Mouse (Mus musculus) brain, embryonic 14.5 days (tissue): Measurements from ENCODE around the gene Zmynd19. TPM values are rescaled to one million over a fixed set of nuclear protein-coding genes. Genes with fewer than 3 reads are reported as not detected.
A peak's percentile ranks its signal among the peaks of the same experiment; 100 is the strongest.

Experiments
- DNase-seq: peaks from one replicate; pipeline ENCODE4 v3.0.0-alpha.2; 2011; ENCODE audit warnings: low read depth
- CTCF ChIP-seq: fragments of 200-500 bp; IDR thresholded peaks from 2 replicates; pipeline ENCODE4 v1.5.1; 2012; ENCODE audit warnings: inconsistent platforms, mild to moderate bottlenecking, moderate library complexity, borderline replicate concordance; ENCODE audit not compliant: insufficient read depth, insufficient read length; ENCODE audit errors: extremely low read depth
- POLR2A ChIP-seq: fragments of 200-500 bp; IDR thresholded peaks from 2 replicates; pipeline ENCODE4 v1.6.1; 2012; ENCODE audit warnings: mild to moderate bottlenecking, inconsistent platforms, borderline replicate concordance; ENCODE audit not compliant: poor library complexity, insufficient read depth, insufficient read length, severe bottlenecking; ENCODE audit errors: extremely low read depth
- polyA plus RNA-seq: library from polyadenylated mRNA; depleted of rRNA; stranded (reverse); fragments of >200 nt; gene quantifications from 2 replicates; pipeline ENCODE4 v1.2.3, GENCODE M21; 2012; rRNA removed

The Zmynd19 gene
- polyA plus RNA-seq, 1 experiment, result 43.1 TPM

DNA sequence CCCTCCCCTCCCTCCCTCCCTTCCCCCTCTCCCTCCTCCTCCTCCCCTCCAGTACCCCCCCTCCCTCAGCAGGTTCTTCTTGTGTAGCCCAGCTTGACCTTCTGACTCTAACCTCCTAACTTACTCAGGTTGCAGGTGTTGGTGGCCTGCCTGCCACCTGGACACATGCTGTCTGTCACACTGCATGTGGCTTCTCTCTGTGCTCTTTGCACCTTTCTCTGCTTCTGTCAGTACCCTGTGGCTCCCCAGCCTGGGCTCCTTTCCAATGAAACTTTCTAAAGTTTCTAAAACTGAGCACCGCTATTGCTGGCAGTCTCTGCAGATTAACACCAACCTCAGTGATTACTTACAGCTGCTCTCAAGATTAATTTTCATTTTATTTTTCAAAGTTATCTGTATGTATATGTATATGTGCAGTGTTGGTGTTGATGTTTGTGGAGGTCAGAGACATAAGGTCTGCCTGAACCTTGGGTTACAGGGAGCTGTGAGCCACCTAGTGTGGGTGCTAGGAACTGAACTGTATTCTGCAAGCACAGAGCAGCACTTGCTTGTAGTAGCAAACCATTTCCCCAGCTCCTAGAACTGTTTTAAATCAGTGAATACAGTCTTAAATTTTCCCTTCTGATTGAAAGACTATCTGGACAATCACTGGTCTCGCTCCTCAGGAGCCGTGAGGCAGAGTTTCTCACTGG lies 51.1 kb downstream of the Zmynd19 start:
- TF ChIP-seq CTCF, result peak; percentile 62; the same call in 1 of the 2 replicates
- no peak for TF ChIP-seq POLR2A
- peak; percentile 55 for DNase-seq

DNA sequence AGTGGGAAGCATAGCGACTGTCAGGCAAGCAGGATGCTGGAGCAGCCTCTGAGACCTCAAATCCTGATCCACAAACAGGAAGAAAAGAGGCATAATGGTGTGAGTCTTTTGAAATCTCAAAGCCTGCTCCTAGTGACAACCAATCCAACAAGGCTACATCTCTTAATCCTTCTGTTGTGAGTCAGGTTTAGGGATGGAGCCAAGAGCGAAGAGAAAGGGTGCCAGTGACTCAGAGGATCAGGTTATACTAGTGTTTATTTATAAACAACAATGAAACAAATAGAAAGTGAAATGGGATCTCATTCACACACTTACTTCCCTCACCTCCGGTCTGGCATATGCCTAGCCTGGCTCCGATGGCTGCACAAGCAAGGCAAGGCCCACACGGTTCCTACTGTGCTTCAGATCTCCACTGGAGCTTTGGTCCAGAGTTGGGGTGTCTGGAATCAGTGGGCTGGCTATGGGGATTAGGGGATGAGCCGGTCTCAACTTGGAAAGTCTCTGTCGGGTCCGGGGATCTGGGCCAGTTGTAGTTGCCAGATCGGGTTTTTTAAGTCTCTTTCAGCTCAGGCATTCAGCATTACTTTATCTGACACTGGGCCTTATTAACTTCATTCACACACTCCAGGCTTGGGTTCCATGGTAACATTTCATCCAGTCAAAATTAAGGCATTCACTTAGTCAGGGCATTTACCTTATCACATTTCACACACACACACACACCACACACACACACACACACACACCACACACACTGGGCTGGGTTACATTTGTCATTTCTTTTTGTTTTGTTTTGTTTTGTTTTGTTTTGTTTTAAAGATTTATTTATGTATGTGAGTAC lies 54.6 kb downstream of the Zmynd19 start:
- TF ChIP-seq CTCF (no peak), POLR2A (no peak)
- peak; percentile 73 for DNase-seq

DNA sequence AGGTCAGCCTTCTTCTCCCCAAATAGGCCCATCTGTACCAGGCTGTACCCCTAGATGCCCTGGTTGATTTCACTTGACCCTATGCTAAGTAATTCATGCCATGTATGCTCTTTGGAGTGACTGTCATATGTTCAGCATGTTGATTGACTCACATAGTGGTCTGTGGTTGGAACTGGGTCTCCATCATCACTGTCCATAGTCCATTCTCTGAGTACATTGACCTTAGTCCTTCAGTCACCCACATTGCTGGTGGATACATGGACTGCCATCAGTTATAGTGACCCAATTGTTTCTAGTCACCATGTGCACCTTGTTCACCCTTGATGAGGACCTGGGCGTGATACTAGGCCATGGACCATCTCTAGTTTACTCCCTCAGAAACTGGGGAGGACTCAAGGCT lies 57.2 kb downstream of the Zmynd19 start:
- no peak for TF ChIP-seq POLR2A
- TF ChIP-seq CTCF, result no peak
- DNase-seq, result no peak

DNA sequence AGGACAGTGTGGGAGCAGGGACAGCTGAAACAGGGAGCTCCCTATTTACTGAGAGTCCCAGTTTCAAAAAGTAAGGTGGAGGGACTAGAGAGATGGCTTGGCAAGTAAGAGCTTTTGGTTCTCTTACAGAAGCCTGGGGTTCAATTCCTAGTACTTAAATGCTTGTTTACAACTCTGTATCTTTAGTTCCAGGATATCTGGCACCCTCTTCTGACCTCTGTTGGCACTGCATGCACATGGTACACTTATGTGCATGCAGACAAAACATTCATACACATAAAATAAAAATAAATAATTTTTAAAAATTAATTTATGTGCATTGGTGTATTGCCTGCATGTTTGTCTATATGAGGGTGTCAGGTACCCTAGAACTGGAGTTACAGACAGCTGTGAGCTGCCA lies 58.7 kb downstream of the Zmynd19 start:
- TF ChIP-seq CTCF, result no peak
- no peak for TF ChIP-seq POLR2A

More for the DNA sequence above, 58.7 kb downstream of the Zmynd19 start:
- DNase-seq, result no peak

Other genes with a start within 250 kb of the Zmynd19 start
- 80.2 and 100 TPM in 2 replicates for gene Cacna1b, start 186.6 kb upstream of the Zmynd19 start, polyA plus RNA-seq
- gene Ehmt1, start 30.2 kb upstream of the Zmynd19 start, polyA plus RNA-seq, result 146 and 147 TPM in 2 replicates
- 53.1 and 82.3 TPM in 2 replicates for gene Arrdc1, start 14.5 kb upstream of the Zmynd19 start, polyA plus RNA-seq
- gene Dph7, start 12.6 kb downstream of the Zmynd19 start, polyA plus RNA-seq, result 39.8 and 46.4 TPM in 2 replicates
- 83.9 and 115 TPM in 2 replicates for gene Mrpl41, start 25.3 kb downstream of the Zmynd19 start, polyA plus RNA-seq
- 5.5 and 6.4 TPM in 2 replicates for gene Pnpla7, start 26.2 kb downstream of the Zmynd19 start, polyA plus RNA-seq
- gene Nsmf, start 104.6 kb downstream of the Zmynd19 start, polyA plus RNA-seq, result 194 and 297 TPM in 2 replicates
- 0.11 and 0.18 TPM in 2 replicates for gene Entpd8, start 130.5 kb downstream of the Zmynd19 start, polyA plus RNA-seq
- gene Noxa1, start 145.4 kb downstream of the Zmynd19 start, polyA plus RNA-seq, result 0.04 TPM in 2 replicates
- 50.0 and 58.5 TPM in 2 replicates for gene Nrarp, start 231.0 kb downstream of the Zmynd19 start, polyA plus RNA-seq
- 1.9 and 2.0 TPM in 2 replicates for gene Tor4a, start 247.1 kb downstream of the Zmynd19 start, polyA plus RNA-seq